Mouse (Mus musculus): ENCODE measurements around the gene Arih2. TPM values are rescaled to one million over a fixed set of nuclear protein-coding genes. Genes with fewer than 3 reads are reported as not detected.
"Not testable (repeated sequence)": the region's sequence is repeated elsewhere in the genome, so short reads cannot be mapped to it uniquely, and the experiment has no call there.

Gene Arih2
- total and polyA plus RNA-seq, 3 experiments, result 25.9 to 45.5 (median 42.5) TPM

DNA sequence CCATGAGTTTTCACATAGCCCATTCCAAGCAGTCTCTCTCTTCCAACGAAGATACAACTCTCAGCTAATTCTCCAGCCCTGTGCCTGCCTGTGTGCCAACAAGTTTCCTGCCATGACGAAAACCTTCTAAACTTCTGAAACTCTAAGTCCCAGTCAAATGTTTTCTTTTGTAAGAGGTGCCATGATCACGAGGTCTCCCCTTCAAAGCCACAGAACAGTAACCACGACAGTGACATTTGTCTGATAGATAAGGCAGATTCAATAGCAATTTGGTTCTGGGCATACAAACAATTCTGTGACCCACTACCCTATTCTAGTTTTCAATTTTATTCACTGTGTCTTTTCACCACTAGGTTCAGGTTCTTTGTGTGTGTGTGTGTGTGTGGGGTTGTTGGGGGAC, 21.0 kb downstream of the Arih2 start:
- Histone ChIP-seq H3K9ac (ENCODE audit: low read depth, low read length) (no peak overlapping the region), H3K27me3 (ENCODE audit: control insufficient read depth, insufficient read depth, low read length) (no peaks in the 10 kb centered on the region), H3K4me3 (no peak overlapping the region), H3K27ac (no peak overlapping the region), H3K4me1 (ENCODE audit: control insufficient read depth, insufficient read depth, low read length) (no peaks in the 10 kb centered on the region), H3K36me3 (ENCODE audit: control insufficient read depth, insufficient read depth, low read length) (peaks cover 11% of the 10 kb centered on the region), H3K79me2 (replicated peaks; ENCODE audit: control insufficient read depth, insufficient read depth, low read length) (peaks cover 1% of the 10 kb centered on the region; the same call in 1 of the 2 replicates)
- 49% methylated on average over 4 of the region's 4 CpGs for WGBS
- DNase-seq, result no peak
- intact Hi-C loops (cut with DNase I), result no loop called here
- TF ChIP-seq POLR2A (IDR thresholded peaks at IDR 0.05; ENCODE audit: insufficient read depth, low read depth, low read length) (no peak), EP300 (IDR thresholded peaks at IDR 0.05; ENCODE audit: insufficient read depth, low read depth, low read length) (no peak), CTCF (IDR thresholded peaks at IDR 0.05) (no peak)

DNA sequence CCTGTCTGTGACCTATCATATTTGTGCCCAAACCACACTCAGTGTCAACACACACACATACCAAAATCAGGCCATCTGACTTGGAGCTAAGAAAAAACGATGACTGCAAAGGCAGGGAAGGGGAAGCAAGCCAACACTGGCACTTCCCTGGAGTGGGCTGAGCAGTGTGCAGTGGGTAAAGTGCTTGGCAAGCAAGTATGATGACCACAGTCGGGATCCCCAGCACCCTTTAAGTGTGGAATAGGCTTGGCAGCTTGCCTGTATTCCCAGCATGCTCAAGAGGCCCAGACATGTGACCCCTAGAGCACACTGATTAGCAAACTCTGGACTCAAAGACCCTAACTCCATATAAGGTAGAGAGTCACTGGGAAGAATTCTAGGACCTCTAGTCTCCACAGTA, 22.7 kb downstream of the Arih2 start:
- TF ChIP-seq CTCF (IDR thresholded peaks at IDR 0.05) (no peak), EP300 (IDR thresholded peaks at IDR 0.05; ENCODE audit: insufficient read depth, low read depth, low read length) (peak; percentile 62; the same call in 1 of the 2 replicates)
- DNase-seq, result peak; percentile 30 to 64
- Histone ChIP-seq H3K4me1 (ENCODE audit: control insufficient read depth, insufficient read depth, low read length) (no peaks in the 10 kb centered on the region), H3K79me2 (replicated peaks; ENCODE audit: control insufficient read depth, insufficient read depth, low read length) (peaks cover 3% of the 10 kb centered on the region; the same call in 1 of the 2 replicates), H3K36me3 (ENCODE audit: control insufficient read depth, insufficient read depth, low read length) (peaks cover 6% of the 10 kb centered on the region), H3K4me3 (no peak overlapping the region), H3K9ac (ENCODE audit: low read depth, low read length) (no peak overlapping the region), H3K27me3 (ENCODE audit: control insufficient read depth, insufficient read depth, low read length) (no peaks in the 10 kb centered on the region), H3K27ac (peak overlapping the region; percentile 67)
- 39% methylated on average over 2 of the region's 2 CpGs for WGBS
- intact Hi-C loops (cut with DNase I), result no loop called here

DNA sequence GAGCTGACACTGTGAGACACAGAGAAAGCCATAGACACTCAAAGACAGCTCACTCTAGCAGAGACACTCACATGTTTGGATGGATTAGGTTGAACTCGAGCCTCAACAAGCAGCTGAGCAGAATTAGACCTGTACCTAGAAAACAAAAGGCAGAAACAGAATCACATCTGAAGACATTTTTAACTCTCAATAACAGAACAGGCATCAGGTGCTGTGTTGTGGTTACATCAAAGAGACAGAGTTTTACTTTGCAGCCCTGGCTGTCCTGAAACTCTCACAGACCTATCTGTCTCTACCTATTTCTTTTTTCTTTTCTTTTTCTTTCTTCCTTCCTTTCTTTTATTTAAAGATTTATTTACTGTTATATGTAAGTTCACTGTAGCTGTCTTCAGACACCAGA, 31.9 kb downstream of the Arih2 start:
- Histone ChIP-seq H3K27ac (no peak overlapping the region), H3K4me1 (ENCODE audit: control insufficient read depth, insufficient read depth, low read length) (no peaks in the 10 kb centered on the region), H3K36me3 (ENCODE audit: control insufficient read depth, insufficient read depth, low read length) (peaks cover 2% of the 10 kb centered on the region), H3K4me3 (no peak overlapping the region), H3K27me3 (ENCODE audit: control insufficient read depth, insufficient read depth, low read length) (no peaks in the 10 kb centered on the region), H3K9ac (ENCODE audit: low read depth, low read length) (no peak overlapping the region), H3K79me2 (replicated peaks; ENCODE audit: control insufficient read depth, insufficient read depth, low read length) (peaks cover 4% of the 10 kb centered on the region; the same call in 1 of the 2 replicates)
- 90% methylated on average over 1 of the region's 1 CpGs for WGBS
- no peak for DNase-seq
- intact Hi-C loops (cut with DNase I), result no loop called here
- 0 out of 2 replicates have a peak, but pooled peaks have one; percentile 3 for TF ChIP-seq CTCF (IDR thresholded peaks at IDR 0.05)
- no peak for TF ChIP-seq POLR2A (IDR thresholded peaks at IDR 0.05; ENCODE audit: insufficient read depth, low read depth, low read length)

DNA sequence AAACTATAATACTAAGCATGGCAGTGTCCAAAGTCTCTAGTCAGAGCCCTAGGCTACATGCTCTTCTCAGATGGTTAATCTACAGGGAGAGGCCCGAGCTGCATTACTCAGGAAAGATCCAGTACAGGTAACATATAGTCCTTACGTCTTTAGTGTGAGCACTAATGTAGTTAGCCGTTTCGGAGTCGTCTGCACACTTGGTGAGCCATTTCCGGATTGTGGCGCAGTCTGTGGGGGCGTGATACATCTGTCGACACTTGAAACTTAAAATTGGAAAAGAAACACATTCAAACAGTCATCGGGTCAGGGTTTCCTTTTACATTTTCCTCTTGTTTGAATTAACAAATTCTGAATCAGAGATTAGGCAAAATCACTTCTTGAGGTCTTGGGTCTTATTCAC, 37.7 kb downstream of the Arih2 start:
- no peak overlapping the region for H3K9ac ChIP-seq (ENCODE audit: low read depth, low read length)
- peaks cover 2% of the 10 kb centered on the region; the same call in 1 of the 2 replicates for H3K36me3 ChIP-seq (ENCODE audit: control insufficient read depth, insufficient read depth, low read length)
- H3K4me3 ChIP-seq, result no peak overlapping the region
- H3K27me3 ChIP-seq (ENCODE audit: control insufficient read depth, insufficient read depth, low read length), result no peaks in the 10 kb centered on the region
- H3K4me1 ChIP-seq (ENCODE audit: control insufficient read depth, insufficient read depth, low read length), result no peaks in the 10 kb centered on the region
- no peaks in the 10 kb centered on the region for H3K79me2 ChIP-seq (replicated peaks; ENCODE audit: control insufficient read depth, insufficient read depth, low read length)
- no peak overlapping the region for H3K27ac ChIP-seq
- no peak for TF ChIP-seq EP300 (IDR thresholded peaks at IDR 0.05; ENCODE audit: insufficient read depth, low read depth, low read length)
- no peak for TF ChIP-seq POLR2A (IDR thresholded peaks at IDR 0.05; ENCODE audit: insufficient read depth, low read depth, low read length)
- TF ChIP-seq CTCF (IDR thresholded peaks at IDR 0.05), result no peak
- 87% methylated on average over 10 of the region's 10 CpGs for WGBS
- intact Hi-C loops (cut with DNase I), result no loop called here
- DNase-seq, result no peak

- Histone ChIP-seq H3K4me1 (ENCODE audit: control insufficient read depth, insufficient read depth, low read length) (no peaks in the 10 kb centered on the region), H3K27me3 (ENCODE audit: control insufficient read depth, insufficient read depth, low read length) (no peaks in the 10 kb centered on the region), H3K4me3 (no peak overlapping the region), H3K9ac (ENCODE audit: low read depth, low read length) (no peak overlapping the region), H3K79me2 (replicated peaks; ENCODE audit: control insufficient read depth, insufficient read depth, low read length) (no peaks in the 10 kb centered on the region), H3K27ac (no peak overlapping the region), H3K36me3 (ENCODE audit: control insufficient read depth, insufficient read depth, low read length) (no peaks in the 10 kb centered on the region; the same call in 1 of the 2 replicates)
- no peak for DNase-seq
- 75% methylated on average over 4 of the region's 4 CpGs for WGBS
- intact Hi-C loops (cut with DNase I), result no loop called here
- TF ChIP-seq POLR2A (IDR thresholded peaks at IDR 0.05; ENCODE audit: insufficient read depth, low read depth, low read length) (no peak), EP300 (IDR thresholded peaks at IDR 0.05; ENCODE audit: insufficient read depth, low read depth, low read length) (no peak), CTCF (IDR thresholded peaks at IDR 0.05) (no peak)
Measured at GRCm38 (mm10) chr9:108608889-108609288, 40.3 kb downstream of the Arih2 start.

DNA sequence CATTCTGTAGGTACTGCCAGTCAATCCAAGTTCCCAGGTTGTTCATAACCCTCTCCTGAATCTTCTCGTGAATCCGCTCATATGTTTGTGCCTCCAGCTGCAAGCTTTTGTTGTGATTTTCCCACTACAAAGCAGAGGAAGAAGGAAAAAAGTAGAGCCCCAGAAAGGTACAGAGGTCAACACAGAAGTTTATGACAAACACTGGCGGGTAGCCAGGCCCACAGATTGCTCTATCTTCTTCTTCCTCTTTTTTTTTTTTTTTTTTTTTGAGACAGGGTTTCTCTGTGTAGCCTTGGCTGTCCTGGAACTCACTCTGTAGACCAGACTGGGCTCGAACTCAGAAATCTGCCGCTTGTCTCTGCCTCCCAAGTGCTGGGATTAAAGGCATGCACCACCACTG, 41.3 kb downstream of the Arih2 start:
- H3K27me3 ChIP-seq (ENCODE audit: control insufficient read depth, insufficient read depth, low read length); H3K36me3 ChIP-seq (ENCODE audit: control insufficient read depth, insufficient read depth, low read length); H3K27ac ChIP-seq; H3K9ac ChIP-seq (ENCODE audit: low read depth, low read length); DNase-seq; H3K4me1 ChIP-seq (ENCODE audit: control insufficient read depth, insufficient read depth, low read length); H3K79me2 ChIP-seq (replicated peaks; ENCODE audit: control insufficient read depth, insufficient read depth, low read length); H3K4me3 ChIP-seq; intact Hi-C loops (cut with DNase I): not testable (repeated sequence)
- 68% methylated on average over 5 of the region's 5 CpGs for WGBS

Data from heart, adult 2 months (tissue).